Mouse (Mus musculus) megakaryocyte, embryonic 14.5 days (primary cell): ENCODE measurements around the gene E2f8. TPM values are rescaled to one million over a fixed set of nuclear protein-coding genes. Genes with fewer than 3 reads are reported as not detected.

ENCODE experiments used
- H3K27me3 ChIP-seq: replicated peaks from 2 replicates; pipeline ENCODE3; 2012; ENCODE audit warnings: inconsistent platforms
- H3K36me3 ChIP-seq: replicated peaks from 2 replicates; pipeline ENCODE3; 2012; ENCODE audit warnings: low read length, inconsistent platforms, mixed read lengths
- H3K4me1 ChIP-seq: 2 replicates; pipeline ENCODE4 v1.6.1; 2012; ENCODE audit warnings: inconsistent platforms
- H3K4me3 ChIP-seq: replicated peaks from 2 replicates; pipeline ENCODE3; 2012; ENCODE audit warnings: moderate library complexity, mild to moderate bottlenecking, inconsistent platforms
- H3K9me3 ChIP-seq: 2 replicates; pipeline ENCODE4 v1.6.1; 2012; ENCODE audit warnings: inconsistent platforms
- FLI1 ChIP-seq: IDR thresholded peaks from 2 replicates; pipeline ENCODE4 v1.6.1; 2012; ENCODE audit warnings: low read length, inconsistent platforms, mixed read lengths
- GATA1 ChIP-seq: IDR thresholded peaks from 3 replicates; pipeline ENCODE4 v1.6.1; 2012; ENCODE audit warnings: mixed read lengths, low read length, inconsistent platforms, borderline replicate concordance
- polyA plus RNA-seq: library from polyadenylated mRNA; stranded (reverse); fragments of >175 nt; gene quantifications from 2 replicates; pipeline ENCODE4 v1.2.3, GENCODE M21; 2012; ENCODE audit warnings: low replicate concordance; ENCODE audit not compliant: insufficient read depth

E2f8 gene
- polyA plus RNA-seq, 1 experiment, result 23.0 TPM

GRCm38 (mm10) chr7:48877786-48878390 lies 3.5 kb downstream of the E2f8 start:
- peaks cover 55% of the 10 kb centered on the region for H3K36me3 ChIP-seq
- no peak for TF ChIP-seq GATA1
- no peak for TF ChIP-seq FLI1
- H3K9me3 ChIP-seq, result no peaks in the 10 kb centered on the region
- H3K4me3 ChIP-seq, result peak overlapping the region; percentile 1
- peaks cover 78% of the 10 kb centered on the region for H3K4me1 ChIP-seq
- peaks cover 4% of the 10 kb centered on the region for H3K27me3 ChIP-seq

GRCm38 (mm10) chr7:48876526-48876925 lies 4.9 kb downstream of the E2f8 start:
- H3K4me3 ChIP-seq, result no peak overlapping the region
- peaks cover 74% of the 10 kb centered on the region for H3K4me1 ChIP-seq
- H3K27me3 ChIP-seq, result no peaks in the 10 kb centered on the region
- H3K36me3 ChIP-seq, result peaks cover 69% of the 10 kb centered on the region
- no peaks in the 10 kb centered on the region for H3K9me3 ChIP-seq
- TF ChIP-seq GATA1, result no peak
- TF ChIP-seq FLI1, result no peak

- peaks cover 83% of the 10 kb centered on the region for H3K36me3 ChIP-seq
- TF ChIP-seq FLI1, result no peak
- TF ChIP-seq GATA1, result no peak
These were observed 6.3 kb downstream of the E2f8 start for GRCm38 (mm10) chr7:48875096-48875495.

GRCm38 (mm10) chr7:48871292-48871691 lies 10.1 kb downstream of the E2f8 start:
- TF ChIP-seq FLI1, result no peak
- TF ChIP-seq GATA1, result no peak
- no peaks in the 10 kb centered on the region for H3K9me3 ChIP-seq
- H3K36me3 ChIP-seq, result peaks cover 98% of the 10 kb centered on the region
- no peaks in the 10 kb centered on the region for H3K27me3 ChIP-seq
- peaks cover 81% of the 10 kb centered on the region for H3K4me1 ChIP-seq
- H3K4me3 ChIP-seq, result no peak overlapping the region

More at GRCm38 (mm10) chr7:48875096-48875495, 6.3 kb downstream of the E2f8 start:
- H3K27me3 ChIP-seq, result no peaks in the 10 kb centered on the region
- H3K4me3 ChIP-seq, result no peak overlapping the region
- no peaks in the 10 kb centered on the region for H3K9me3 ChIP-seq
- H3K4me1 ChIP-seq, result peaks cover 83% of the 10 kb centered on the region

GRCm38 (mm10) chr7:48870579-48871180 lies 10.7 kb downstream of the E2f8 start:
- H3K4me3 ChIP-seq, result peak overlapping the region; percentile 69
- peaks cover 80% of the 10 kb centered on the region for H3K4me1 ChIP-seq
- TF ChIP-seq FLI1, result no peak
- peaks cover 99% of the 10 kb centered on the region for H3K36me3 ChIP-seq
- no peaks in the 10 kb centered on the region for H3K9me3 ChIP-seq
- H3K27me3 ChIP-seq, result no peaks in the 10 kb centered on the region

- no peak for TF ChIP-seq GATA1
- TF ChIP-seq FLI1, result no peak
- Histone ChIP-seq H3K4me1 (peaks cover 80% of the 10 kb centered on the region), H3K9me3 (no peaks in the 10 kb centered on the region), H3K36me3 (peaks cover 99% of the 10 kb centered on the region), H3K27me3 (no peaks in the 10 kb centered on the region), H3K4me3 (no peak overlapping the region)
These were observed 11.3 kb downstream of the E2f8 start for GRCm38 (mm10) chr7:48870144-48870543.

GRCm38 (mm10) chr7:48867576-48867975 lies 13.8 kb downstream of the E2f8 start:
- TF ChIP-seq FLI1, result no peak
- TF ChIP-seq GATA1, result no peak
- H3K4me1 ChIP-seq, result peaks cover 92% of the 10 kb centered on the region
- H3K27me3 ChIP-seq, result no peaks in the 10 kb centered on the region
- no peaks in the 10 kb centered on the region for H3K9me3 ChIP-seq
- H3K4me3 ChIP-seq, result no peak overlapping the region
- H3K36me3 ChIP-seq, result peaks cover 75% of the 10 kb centered on the region

- peaks cover 94% of the 10 kb centered on the region for H3K4me1 ChIP-seq
- H3K27me3 ChIP-seq, result no peaks in the 10 kb centered on the region
- no peak for TF ChIP-seq FLI1
- TF ChIP-seq GATA1, result no peak
- peak overlapping the region; percentile 33 for H3K4me3 ChIP-seq
- no peaks in the 10 kb centered on the region for H3K9me3 ChIP-seq
- peaks cover 52% of the 10 kb centered on the region for H3K36me3 ChIP-seq
These were observed 16.5 kb downstream of the E2f8 start for GRCm38 (mm10) chr7:48864671-48865458.

GRCm38 (mm10) chr7:48864199-48864598 lies 17.2 kb downstream of the E2f8 start:
- Histone ChIP-seq H3K36me3 (peaks cover 45% of the 10 kb centered on the region), H3K4me3 (no peak overlapping the region), H3K27me3 (no peaks in the 10 kb centered on the region), H3K4me1 (peaks cover 94% of the 10 kb centered on the region), H3K9me3 (no peaks in the 10 kb centered on the region)
- no peak for TF ChIP-seq GATA1
- no peak for TF ChIP-seq FLI1

- Histone ChIP-seq H3K36me3 (peaks cover 36% of the 10 kb centered on the region), H3K4me3 (peak overlapping the region; percentile 55), H3K27me3 (no peaks in the 10 kb centered on the region), H3K4me1 (peaks cover 89% of the 10 kb centered on the region), H3K9me3 (no peaks in the 10 kb centered on the region)
- no peak for TF ChIP-seq GATA1
These were observed 19.6 kb downstream of the E2f8 start for GRCm38 (mm10) chr7:48861796-48862195.
